Mouse (Mus musculus) kidney, embryonic 16.5 days (tissue): ENCODE data around the gene 1700007K13Rik. TPM values are rescaled to one million over a fixed set of nuclear protein-coding genes. Genes with fewer than 3 reads are reported as not detected.

ENCODE experiments used
- ATAC-seq: fragments of 200-750 bp; cut with Nextera tagmentation; 2 replicates; pipeline ENCODE4 v1.8.0; 2017; ENCODE audit warnings: moderate TSS enrichment; ENCODE audit not compliant: low FRiP score, low TSS enrichment
- H3K27ac ChIP-seq: fragments of 300-500 bp; sonication (generic); 2 replicates; pipeline ENCODE4 v1.5.1; 2014; ENCODE audit warnings: low read length
- H3K27me3 ChIP-seq: fragments of 300-500 bp; sonication (generic); 2 replicates; pipeline ENCODE4 v1.6.1; 2014; ENCODE audit warnings: low read length, control low read depth, mixed read lengths; ENCODE audit not compliant: insufficient read depth
- H3K36me3 ChIP-seq: fragments of 300-500 bp; sonication (generic); 2 replicates; pipeline ENCODE4 v1.6.1; 2014; ENCODE audit warnings: low read length, control low read depth, mixed read lengths; ENCODE audit not compliant: insufficient read depth
- H3K4me1 ChIP-seq: fragments of 300-500 bp; sonication (generic); 2 replicates; pipeline ENCODE4 v1.6.1; 2014; ENCODE audit warnings: low read length, control low read depth, mixed read lengths; ENCODE audit not compliant: insufficient read depth
- H3K4me2 ChIP-seq: fragments of 300-500 bp; sonication (generic); replicated peaks from 2 replicates; pipeline ENCODE4 v1.6.1; 2014; ENCODE audit warnings: low read depth, low read length
- H3K4me3 ChIP-seq: fragments of 300-500 bp; sonication (generic); 2 replicates; pipeline ENCODE4 v1.5.1; 2014; ENCODE audit warnings: mild to moderate bottlenecking, low read length
- H3K9ac ChIP-seq: fragments of 300-500 bp; sonication (generic); replicated peaks from 2 replicates; pipeline ENCODE4 v1.6.1; 2014; ENCODE audit warnings: low read length
- H3K9me3 ChIP-seq: fragments of 300-500 bp; sonication (generic); 2 replicates; pipeline ENCODE4 v1.6.1; 2016; ENCODE audit warnings: low read length, control low read depth
- WGBS: fragments of 180-500 bp; shearing (Covaris S2); extraction: QIAGEN DNeasy Blood & Tissue Kit; methylation state at CpG from one replicate; pipeline ENCODE4 v1.1.7; 2014; 5-methylcytosine and 5-hydroxymethylcytosine counted together
- polyA plus RNA-seq: library from polyadenylated mRNA; unstranded; fragments of >200 nt; fragmentation: Nextera tagmentation; extraction: Ambion mirVana; gene quantifications from 2 replicates; pipeline ENCODE4 v1.2.1, GENCODE M21; 2015

The 1700007K13Rik gene
- polyA plus RNA-seq, 1 experiment from 2014 or later: 0.94 TPM

GRCm38 (mm10) chr2:28423167-28423566, 43.0 kb downstream of the 1700007K13Rik start:
- Histone ChIP-seq H3K27ac (no peak overlapping the region), H3K9ac (no peak overlapping the region), H3K27me3 (no peaks in the 10 kb centered on the region), H3K4me1 (no peaks in the 10 kb centered on the region), H3K36me3 (no peaks in the 10 kb centered on the region), H3K4me3 (no peak overlapping the region), H3K9me3 (no peaks in the 10 kb centered on the region), H3K4me2 (no peak overlapping the region)
- no peak for ATAC-seq
- 37% methylated on average over 3 of the region's 3 CpGs for WGBS

- H3K27me3 ChIP-seq: no peaks in the 10 kb centered on the region
- no peaks in the 10 kb centered on the region for H3K9me3 ChIP-seq
- ATAC-seq: no peak
- no peak overlapping the region for H3K4me3 ChIP-seq
- no peaks in the 10 kb centered on the region for H3K36me3 ChIP-seq
- no peak overlapping the region for H3K27ac ChIP-seq
- 0 out of 2 replicates have a peak, but pooled peaks cover 4% of the 10 kb centered on the region for H3K4me1 ChIP-seq
- WGBS: 20% methylated on average over 4 of the region's 4 CpGs
- no peak overlapping the region for H3K9ac ChIP-seq
- no peak overlapping the region for H3K4me2 ChIP-seq
Measured at GRCm38 (mm10) chr2:28419898-28420297, 46.2 kb downstream of the 1700007K13Rik start.

DNA sequence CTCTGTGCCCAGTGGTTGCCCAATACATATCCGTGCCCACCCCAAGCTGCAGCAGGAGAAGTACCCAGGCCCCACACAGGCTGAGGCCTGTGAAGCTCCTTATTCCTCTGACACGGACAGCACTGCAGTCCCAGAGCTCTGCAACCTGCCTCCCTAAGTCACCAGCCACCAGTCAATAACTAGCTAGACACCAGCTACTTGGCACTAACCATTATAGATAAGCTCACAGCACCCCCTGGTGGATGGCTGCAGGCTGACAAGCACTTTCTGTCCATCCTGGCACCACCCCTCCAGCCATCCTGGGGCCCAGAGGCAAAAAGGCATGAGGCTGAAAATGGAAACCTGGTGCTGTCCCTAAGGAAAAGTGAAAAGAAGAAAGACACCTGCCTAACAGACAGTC, 48.1 kb downstream of the 1700007K13Rik start:
- Histone ChIP-seq H3K27me3 (no peaks in the 10 kb centered on the region), H3K4me1 (0 out of 2 replicates have a peak, but pooled peaks cover 4% of the 10 kb centered on the region), H3K4me2 (no peak overlapping the region), H3K36me3 (no peaks in the 10 kb centered on the region), H3K27ac (no peak overlapping the region), H3K4me3 (no peak overlapping the region), H3K9me3 (no peaks in the 10 kb centered on the region), H3K9ac (no peak overlapping the region)
- 42% methylated on average over 2 of the region's 2 CpGs for WGBS
- ATAC-seq: peak; percentile 49

DNA sequence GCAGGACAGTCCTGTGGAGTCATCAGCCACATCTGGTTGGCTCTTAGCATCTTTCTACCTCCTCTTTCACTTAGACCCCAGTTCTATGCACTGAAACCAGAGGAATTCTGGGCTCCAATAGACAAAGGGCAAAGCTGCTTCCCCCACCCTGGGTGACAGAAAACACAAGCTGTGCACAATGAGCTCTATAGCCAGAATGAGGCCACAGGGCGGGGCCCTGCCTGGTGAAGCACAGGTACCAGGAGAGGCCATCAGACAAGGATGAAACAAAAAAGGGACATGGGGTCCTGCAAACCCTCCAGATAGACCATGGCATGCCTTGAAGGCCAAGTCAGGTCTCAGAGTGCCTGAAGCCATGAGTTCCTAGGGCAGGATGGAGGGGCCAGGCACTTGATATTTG, 49.6 kb downstream of the 1700007K13Rik start:
- ATAC-seq: no peak
- Histone ChIP-seq H3K36me3 (no peaks in the 10 kb centered on the region), H3K4me1 (0 out of 2 replicates have a peak, but pooled peaks cover 4% of the 10 kb centered on the region), H3K27ac (no peak overlapping the region), H3K9me3 (no peaks in the 10 kb centered on the region), H3K27me3 (no peaks in the 10 kb centered on the region), H3K4me3 (no peak overlapping the region), H3K9ac (no peak overlapping the region), H3K4me2 (no peak overlapping the region)
- 89% methylated on average over 1 of the region's 1 CpGs for WGBS

DNA sequence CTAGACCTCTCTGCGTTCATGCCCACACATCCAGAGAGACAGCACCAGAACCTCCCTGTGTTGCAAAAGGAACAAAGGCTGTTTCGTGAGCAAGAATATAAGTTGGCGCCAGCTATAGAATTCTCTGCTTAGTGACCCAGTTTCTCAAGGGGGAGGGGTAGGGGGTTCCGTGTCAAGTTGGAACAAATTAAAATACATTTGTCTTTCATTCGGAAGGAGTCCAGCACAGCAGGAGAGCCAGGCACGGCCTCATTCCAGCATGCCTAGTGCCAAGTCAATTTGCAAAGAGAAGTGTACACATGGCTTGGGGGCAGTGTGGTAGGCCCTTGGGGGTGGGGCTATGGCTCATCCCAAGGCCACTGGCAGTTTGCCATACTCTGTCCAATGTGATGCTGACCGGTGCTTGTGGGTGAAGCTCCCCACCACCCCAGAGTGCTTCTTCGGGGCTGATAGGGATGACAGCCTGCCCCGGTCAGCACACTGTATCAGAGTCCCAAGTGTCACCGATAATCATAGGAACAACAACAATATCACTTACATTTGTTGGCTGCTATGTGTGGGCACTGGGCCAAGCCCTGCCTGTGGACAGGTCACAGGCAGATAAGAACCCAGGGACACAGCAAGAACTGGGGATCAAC, 50.6 kb downstream of the 1700007K13Rik start:
- Histone ChIP-seq H3K4me2 (no peak overlapping the region), H3K4me1 (0 out of 2 replicates have a peak, but pooled peaks cover 4% of the 10 kb centered on the region), H3K27me3 (no peaks in the 10 kb centered on the region), H3K27ac (no peak overlapping the region), H3K36me3 (no peaks in the 10 kb centered on the region), H3K9ac (no peak overlapping the region), H3K9me3 (no peaks in the 10 kb centered on the region), H3K4me3 (no peak overlapping the region)
- 67% methylated on average over 10 of the region's 10 CpGs for WGBS
- no peak for ATAC-seq

- Histone ChIP-seq H3K9me3 (no peaks in the 10 kb centered on the region), H3K27ac (no peak overlapping the region), H3K4me3 (no peak overlapping the region), H3K4me2 (no peak overlapping the region), H3K4me1 (0 out of 2 replicates have a peak, but pooled peaks cover 4% of the 10 kb centered on the region), H3K27me3 (no peaks in the 10 kb centered on the region), H3K36me3 (no peaks in the 10 kb centered on the region), H3K9ac (no peak overlapping the region)
- 94% methylated on average over 5 of the region's 5 CpGs for WGBS
- ATAC-seq: no peak
Measured at GRCm38 (mm10) chr2:28414757-28415137, 51.4 kb downstream of the 1700007K13Rik start.

DNA sequence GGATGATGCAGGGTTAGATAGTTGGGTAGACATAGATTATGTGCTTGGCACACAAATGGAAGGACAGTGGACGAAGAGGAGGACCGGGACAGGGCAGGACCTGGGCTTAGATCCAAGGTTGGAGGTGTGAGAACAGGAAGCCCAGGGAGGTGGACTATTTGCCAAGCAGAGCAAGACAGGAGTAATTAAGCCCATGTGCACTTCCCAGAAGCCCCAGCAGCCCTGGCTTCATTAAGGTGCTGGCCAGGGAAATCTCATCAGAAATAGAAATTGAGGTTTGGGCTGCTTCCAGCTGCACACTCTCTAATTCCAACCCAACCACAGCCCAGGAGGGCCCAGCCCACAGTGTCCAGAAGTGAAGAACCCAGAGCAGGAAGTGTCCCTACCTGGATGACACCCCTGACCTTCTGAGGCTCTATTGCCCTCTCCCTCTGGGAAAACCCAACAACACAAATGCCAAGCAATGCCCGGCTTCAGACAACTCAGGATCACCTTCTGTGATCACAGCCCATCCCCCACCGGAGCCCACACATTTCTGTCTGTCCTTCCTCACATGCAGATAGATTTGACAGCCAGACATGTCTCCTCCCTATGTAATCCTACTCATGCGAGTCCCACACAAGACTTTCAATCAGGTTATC, 51.9 kb downstream of the 1700007K13Rik start:
- Histone ChIP-seq H3K27me3 (no peaks in the 10 kb centered on the region), H3K9me3 (no peaks in the 10 kb centered on the region), H3K4me3 (no peak overlapping the region), H3K9ac (no peak overlapping the region), H3K36me3 (no peaks in the 10 kb centered on the region), H3K27ac (no peak overlapping the region), H3K4me2 (no peak overlapping the region), H3K4me1 (0 out of 2 replicates have a peak, but pooled peaks cover 4% of the 10 kb centered on the region)
- WGBS: 89% methylated on average over 5 of the region's 5 CpGs
- no peak for ATAC-seq

DNA sequence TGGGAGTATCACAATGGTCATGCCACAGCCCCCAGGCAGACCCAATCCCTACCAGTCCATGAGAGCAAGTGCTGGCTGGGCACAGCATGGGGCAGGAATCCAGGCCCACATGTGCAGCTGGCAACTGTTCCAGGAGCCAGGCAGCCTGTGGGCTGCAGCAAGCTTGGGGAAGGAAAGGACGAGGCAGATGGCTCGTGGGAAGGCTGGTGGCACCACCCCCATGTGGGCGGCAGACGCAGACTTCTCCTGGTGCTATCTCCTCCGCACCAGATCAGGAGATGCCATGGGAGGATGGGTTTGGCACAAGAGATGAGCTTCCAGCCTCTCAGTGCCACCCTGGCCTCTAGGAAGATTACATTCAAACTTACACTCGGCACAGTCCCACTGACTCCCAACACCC, 53.2 kb downstream of the 1700007K13Rik start:
- H3K4me3 ChIP-seq: no peak overlapping the region
- H3K4me1 ChIP-seq: 0 out of 2 replicates have a peak, but pooled peaks cover 4% of the 10 kb centered on the region
- H3K4me2 ChIP-seq: no peak overlapping the region
- no peak for ATAC-seq
- H3K36me3 ChIP-seq: no peaks in the 10 kb centered on the region
- H3K27me3 ChIP-seq: no peaks in the 10 kb centered on the region
- WGBS: 87% methylated on average over 6 of the region's 6 CpGs
- H3K9ac ChIP-seq: no peak overlapping the region
- no peaks in the 10 kb centered on the region for H3K9me3 ChIP-seq
- H3K27ac ChIP-seq: no peak overlapping the region
